Mouse (Mus musculus): ENCODE measurements at regions not wholly inside any gene's neighbourhood (a gene's known extent, or its start where the extent isn't known, plus 50 kb on each side); places are given as distances from the start of the nearest gene placed in this dataset.

GRCm38 (mm10) chr4:131080113-131080512, 135.9 kb downstream of the Matn1 start:
- TF ChIP-seq CTCF (IDR thresholded peaks at IDR 0.05; ENCODE audit: low read depth, low read length) = no peak
- TF ChIP-seq EP300 (IDR thresholded peaks at IDR 0.05; ENCODE audit: insufficient read depth, low read depth, low read length) = no peak

All from ES-Bruce4 (cell line).